Mouse (Mus musculus) heart, adult 2 months (tissue): ENCODE data around the gene Rai1. TPM values are rescaled to one million over a fixed set of nuclear protein-coding genes. Genes with fewer than 3 reads are reported as not detected.
A peak's percentile ranks its signal among the peaks of the same experiment; 100 is the strongest.

Experiments used
- DNase-seq, 2 experiments: peaks; one replicate each; pipeline ENCODE4 v3.0.0; 2021
- H3K27ac ChIP-seq: fragments of 200-600 bp; 2 replicates; pipeline ENCODE4 v1.8.1; 2022
- H3K27me3 ChIP-seq: fragments of 200-500 bp; 2 replicates; pipeline ENCODE4 v1.6.1; 2012; ENCODE audit warnings: mild to moderate bottlenecking, low read length, inconsistent platforms, mixed read lengths; ENCODE audit not compliant: control insufficient read depth, insufficient read depth
- H3K36me3 ChIP-seq: fragments of 200-500 bp; 2 replicates; pipeline ENCODE4 v1.6.1; 2012; ENCODE audit warnings: low read length, inconsistent platforms; ENCODE audit not compliant: control insufficient read depth, insufficient read depth
- H3K4me1 ChIP-seq: fragments of 200-500 bp; 2 replicates; pipeline ENCODE4 v1.6.1; 2011; ENCODE audit warnings: low read length; ENCODE audit not compliant: control insufficient read depth, insufficient read depth
- H3K4me3 ChIP-seq: fragments of 200-600 bp; 2 replicates; pipeline ENCODE4 v1.8.1; 2022
- H3K79me2 ChIP-seq: fragments of 200-500 bp; replicated peaks from 2 replicates; pipeline ENCODE4 v1.6.1; 2012; ENCODE audit warnings: mild to moderate bottlenecking, inconsistent platforms, low read length, moderate library complexity, mixed read lengths; ENCODE audit not compliant: control insufficient read depth, insufficient read depth
- H3K9ac ChIP-seq: fragments of 200-500 bp; 2 replicates; pipeline ENCODE4 v1.6.1; 2012; ENCODE audit warnings: low read depth, mild to moderate bottlenecking, control low read depth, inconsistent platforms, low read length, mixed read lengths
- CTCF ChIP-seq: fragments of 200-600 bp; IDR thresholded peaks from 2 replicates; pipeline ENCODE4 v1.8.1; 2022; ENCODE audit warnings: antibody characterized with exemption, mild to moderate bottlenecking, moderate library complexity
- EP300 ChIP-seq: fragments of 200-500 bp; IDR thresholded peaks from 2 replicates; pipeline ENCODE4 v1.6.1; 2011; ENCODE audit warnings: low read depth, low read length, control low read depth; ENCODE audit not compliant: insufficient read depth
- POLR2A ChIP-seq: fragments of 200-500 bp; IDR thresholded peaks from 2 replicates; pipeline ENCODE4 v1.6.1; 2011; ENCODE audit warnings: mild to moderate bottlenecking, low read depth, low read length, control low read depth; ENCODE audit not compliant: insufficient read depth
- WGBS: fragments of 180-500 bp; shearing (Covaris S2); methylation state at CpG from one replicate; pipeline ENCODE4 v1.1.7; 2018; 5-methylcytosine and 5-hydroxymethylcytosine counted together
- intact Hi-C: fragments of 180-260 bp; cut with DNase I; formaldehyde crosslinking; loops from one replicate; pipeline ENCODE4 v1.15.1; 2025
- polyA plus RNA-seq: library from polyadenylated mRNA; depleted of rRNA; stranded (reverse); fragments of >200 nt; gene quantifications from 2 replicates; pipeline ENCODE4 v1.2.3, GENCODE M21; 2012
- total RNA-seq, 2 experiments: library from RNA; stranded (reverse); gene quantifications; 2 replicates each; pipeline ENCODE4 v1.2.3; 2021

Gene Rai1
- total and polyA plus RNA-seq, 3 experiments: 20.0 to 26.5 (median 21.8) TPM

DNA sequence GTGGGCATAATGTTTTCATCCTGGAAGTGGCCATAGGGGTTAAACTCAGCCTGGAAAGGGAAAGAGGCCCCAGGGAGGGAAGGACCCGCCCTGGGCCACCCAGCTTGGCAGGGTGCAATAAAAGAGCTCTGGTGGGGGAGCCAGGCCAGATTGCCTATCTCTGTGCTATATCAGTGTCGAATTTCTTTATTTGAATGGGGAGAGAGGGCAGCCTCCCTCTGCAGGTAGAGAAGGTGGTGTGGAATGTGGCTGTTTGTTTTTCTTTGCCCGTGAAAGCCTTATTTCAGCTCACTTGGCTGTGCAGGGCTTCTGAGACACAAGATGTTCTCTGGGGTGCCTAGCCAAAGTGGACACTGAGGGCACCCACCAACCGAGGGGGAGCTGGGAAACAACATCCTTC is 8.8 kb downstream of the Rai1 start:
- no peak overlapping the region; the same call in 1 of the 2 replicates for H3K4me3 ChIP-seq
- H3K36me3 ChIP-seq: peaks cover 2% of the 10 kb centered on the region; the same call in 1 of the 2 replicates
- no peaks in the 10 kb centered on the region for H3K27me3 ChIP-seq
- no peak for TF ChIP-seq POLR2A
- H3K27ac ChIP-seq: peak overlapping the region; percentile 98
- no peak for DNase-seq
- intact Hi-C loops: loop anchor here (10.0 kb wide), 1 partner anchor 421 kb away; the partner anchor contains the start of gene Alkbh5
- H3K9ac ChIP-seq: peak overlapping the region; percentile 4; the same call in 1 of the 2 replicates
- peaks cover 19% of the 10 kb centered on the region for H3K79me2 ChIP-seq
- peaks cover 33% of the 10 kb centered on the region for H3K4me1 ChIP-seq
- WGBS: 9% methylated on average over 4 of the region's 4 CpGs

DNA sequence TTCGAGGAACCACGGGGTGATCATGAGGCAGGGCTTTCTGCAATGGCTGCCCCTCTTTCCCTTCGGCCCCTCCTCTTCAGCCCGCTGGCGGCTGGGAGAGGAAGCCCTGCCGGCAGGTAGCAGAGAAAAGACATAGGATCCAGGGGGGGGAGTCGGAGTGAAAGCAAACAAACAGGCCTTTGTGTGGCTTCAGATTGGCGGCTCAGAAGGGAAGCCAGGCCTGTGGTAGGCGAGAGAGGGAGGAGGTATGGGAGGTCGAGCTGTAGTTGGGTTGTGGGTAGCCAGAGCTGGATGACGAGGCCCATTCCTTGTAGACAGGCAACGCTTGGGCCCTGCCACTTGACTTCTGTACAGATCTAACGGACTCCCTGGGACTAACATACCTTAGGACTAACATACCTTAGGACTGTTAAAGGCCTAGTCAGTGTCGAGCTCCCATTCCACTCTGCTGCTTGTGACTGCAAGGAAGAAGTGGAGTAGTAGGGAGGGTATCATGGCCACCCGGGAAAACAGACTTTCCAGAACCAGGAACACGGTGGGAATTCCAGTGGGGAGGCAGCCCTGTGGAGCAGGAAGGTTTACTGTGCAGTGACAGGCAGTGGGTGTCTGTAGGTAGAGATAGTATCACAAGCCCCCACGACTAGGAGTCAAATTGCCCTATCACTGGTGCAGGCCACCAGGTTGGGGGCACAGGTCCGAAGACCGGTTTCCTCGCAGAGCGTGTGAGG is 9.6 kb downstream of the Rai1 start:
- Histone ChIP-seq H3K79me2 (peaks cover 13% of the 10 kb centered on the region), H3K36me3 (peaks cover 2% of the 10 kb centered on the region; the same call in 1 of the 2 replicates), H3K9ac (peak overlapping the region; percentile 87), H3K4me3 (peak overlapping the region; percentile 55), H3K27ac (peak overlapping the region; percentile 98), H3K4me1 (peaks cover 27% of the 10 kb centered on the region), H3K27me3 (no peaks in the 10 kb centered on the region)
- intact Hi-C loops: loop anchor here (1.0 to 10.0 kb wide), 2 partner anchors 9 to 420 kb away; partner anchors contain the start of genes Alkbh5 and Rai1
- TF ChIP-seq CTCF (no peak), EP300 (0 out of 2 replicates have a peak, but pooled peaks have one; percentile 5), POLR2A (peak; percentile 33; the same call in 1 of the 2 replicates)
- peak; percentile 56 to 61 for DNase-seq
- 5% methylated on average over 21 of the region's 21 CpGs for WGBS

DNA sequence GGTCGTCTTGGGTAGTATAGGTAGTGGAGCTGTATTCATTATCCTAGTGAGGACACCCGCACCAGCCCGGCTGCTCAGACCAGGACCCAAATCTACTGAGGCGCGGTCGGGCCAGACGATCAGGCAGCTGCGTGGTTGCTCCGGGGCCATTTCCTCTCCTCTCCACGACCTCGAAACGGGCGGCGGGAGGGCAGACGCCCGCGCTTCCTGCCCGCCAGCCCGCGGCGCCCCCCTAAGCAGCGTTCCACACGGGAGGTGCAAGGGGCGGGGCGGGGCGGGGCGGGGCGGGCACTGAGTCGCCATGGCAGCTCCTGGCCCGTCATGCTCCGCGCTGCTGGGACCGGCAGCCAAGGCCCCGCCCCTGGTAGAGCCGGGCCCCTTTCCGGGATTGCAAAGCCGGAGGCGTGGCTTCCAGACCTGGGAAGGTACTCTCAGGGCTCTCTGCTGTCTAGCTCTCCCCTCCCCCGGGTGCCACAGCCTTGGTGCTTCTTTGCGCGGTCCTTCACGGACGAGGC is 10.3 kb downstream of the Rai1 start:
- Histone ChIP-seq H3K27me3 (no peaks in the 10 kb centered on the region), H3K4me1 (peaks cover 27% of the 10 kb centered on the region), H3K27ac (peak overlapping the region; percentile 98), H3K79me2 (peaks cover 12% of the 10 kb centered on the region), H3K36me3 (peaks cover 2% of the 10 kb centered on the region; the same call in 1 of the 2 replicates), H3K9ac (peak overlapping the region; percentile 87), H3K4me3 (peak overlapping the region; percentile 58)
- peak; percentile 94 to 98 for DNase-seq
- intact Hi-C loops: loop anchor here (1.0 to 10.0 kb wide), 2 partner anchors 10 to 420 kb away; partner anchors contain the start of genes Alkbh5 and Rai1
- under 1% methylated on average over 38 of the region's 43 CpGs for WGBS
- TF ChIP-seq EP300 (peak; percentile 64; the same call in 1 of the 2 replicates), POLR2A (peak; percentile 74), CTCF (no peak)

DNA sequence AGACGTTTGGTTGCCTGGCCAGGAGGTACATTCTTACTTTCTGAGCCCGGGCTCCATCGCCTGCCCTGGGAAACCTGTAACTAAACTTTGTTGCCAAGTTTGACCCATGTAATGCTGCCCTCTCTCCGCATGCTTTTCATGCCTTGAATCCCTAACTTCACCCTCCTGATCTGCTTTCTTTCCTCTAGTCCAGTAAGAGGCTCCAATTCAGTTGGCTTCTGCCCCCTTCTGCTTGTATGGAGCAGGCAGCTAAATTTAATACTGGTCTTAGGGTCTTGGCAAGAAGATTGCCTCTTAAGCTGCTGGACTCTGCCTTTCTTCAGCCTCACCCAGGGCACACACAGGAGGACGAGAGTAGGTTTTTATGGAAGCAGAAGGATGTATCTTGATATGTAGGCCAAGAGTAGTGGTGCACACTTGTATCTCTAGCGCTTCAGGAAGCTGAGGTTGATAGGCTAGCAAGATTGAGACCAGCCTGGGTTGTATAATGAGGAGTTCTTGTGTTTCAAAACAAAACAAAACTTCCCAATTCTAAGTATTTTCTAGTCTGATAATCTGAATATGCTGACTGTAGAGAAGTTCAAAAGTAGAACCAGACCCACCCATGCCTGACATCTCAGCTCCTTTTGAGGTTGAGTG is 10.9 kb downstream of the Rai1 start:
- peak overlapping the region; percentile 86 for H3K9ac ChIP-seq
- peaks cover 2% of the 10 kb centered on the region for H3K36me3 ChIP-seq
- H3K27me3 ChIP-seq: no peaks in the 10 kb centered on the region
- H3K4me1 ChIP-seq: peaks cover 29% of the 10 kb centered on the region
- H3K4me3 ChIP-seq: peak overlapping the region; percentile 58
- 16% methylated on average over 6 of the region's 6 CpGs for WGBS
- peak overlapping the region; percentile 98 for H3K27ac ChIP-seq
- peaks cover 15% of the 10 kb centered on the region for H3K79me2 ChIP-seq
- TF ChIP-seq POLR2A (no peak), CTCF (peak; percentile 25; the same call in 1 of the 2 replicates)
- DNase-seq: no peak
- intact Hi-C loops: loop anchor here (1.0 to 10.0 kb wide), 4 partner anchors 10 to 419 kb away; partner anchors contain the start of genes Alkbh5 and Rai1

DNA sequence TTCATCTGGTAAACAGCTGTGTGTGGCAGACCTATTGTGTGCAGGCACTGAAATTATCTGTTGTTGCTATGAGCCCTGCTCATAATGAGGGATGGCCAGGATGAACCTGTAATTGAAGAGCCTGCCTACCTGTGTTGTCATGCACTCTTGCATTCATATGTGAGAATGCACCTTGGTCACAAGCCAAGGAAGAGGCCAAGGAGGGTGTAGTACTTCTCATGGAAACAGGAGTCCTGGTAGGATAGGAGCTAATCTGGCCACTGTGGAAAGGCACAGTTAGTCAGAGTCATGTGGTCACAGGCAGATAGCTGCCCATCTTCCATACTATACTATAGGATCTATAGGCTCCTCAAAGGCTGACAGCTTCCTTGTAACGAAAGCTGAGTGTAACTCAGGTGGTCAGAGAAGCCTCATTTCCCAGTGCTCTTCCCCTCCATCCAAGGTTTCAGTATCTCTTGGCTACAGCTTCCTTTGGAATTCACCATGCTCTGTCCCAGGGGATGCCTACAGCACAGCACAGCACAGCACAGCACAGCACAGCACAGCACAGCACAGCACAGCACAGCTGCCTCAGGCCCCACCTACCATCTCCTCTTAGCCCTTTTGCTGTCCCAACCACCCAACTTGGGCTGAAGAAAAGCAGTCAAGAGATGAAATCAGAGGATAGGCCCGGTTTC is 15.9 kb downstream of the Rai1 start:
- TF ChIP-seq POLR2A (no peak), EP300 (no peak), CTCF (no peak)
- peaks cover 15% of the 10 kb centered on the region for H3K4me1 ChIP-seq
- no peak overlapping the region for H3K27ac ChIP-seq
- WGBS: 57% methylated on average over 2 of the region's 2 CpGs
- H3K79me2 ChIP-seq: peaks cover 22% of the 10 kb centered on the region
- DNase-seq: no peak
- peaks cover 3% of the 10 kb centered on the region; the same call in 1 of the 2 replicates for H3K36me3 ChIP-seq
- H3K27me3 ChIP-seq: no peaks in the 10 kb centered on the region
- H3K9ac ChIP-seq: no peak overlapping the region
- H3K4me3 ChIP-seq: no peak overlapping the region
- intact Hi-C loops: no loop called here
